Mouse (Mus musculus): ENCODE results near the gene Chrdl1. TPM values are rescaled to one million over a fixed set of nuclear protein-coding genes. Genes with fewer than 3 reads are reported as not detected.

Gene Chrdl1
- not detected in 2 replicates for total RNA-seq (2017)

DNA sequence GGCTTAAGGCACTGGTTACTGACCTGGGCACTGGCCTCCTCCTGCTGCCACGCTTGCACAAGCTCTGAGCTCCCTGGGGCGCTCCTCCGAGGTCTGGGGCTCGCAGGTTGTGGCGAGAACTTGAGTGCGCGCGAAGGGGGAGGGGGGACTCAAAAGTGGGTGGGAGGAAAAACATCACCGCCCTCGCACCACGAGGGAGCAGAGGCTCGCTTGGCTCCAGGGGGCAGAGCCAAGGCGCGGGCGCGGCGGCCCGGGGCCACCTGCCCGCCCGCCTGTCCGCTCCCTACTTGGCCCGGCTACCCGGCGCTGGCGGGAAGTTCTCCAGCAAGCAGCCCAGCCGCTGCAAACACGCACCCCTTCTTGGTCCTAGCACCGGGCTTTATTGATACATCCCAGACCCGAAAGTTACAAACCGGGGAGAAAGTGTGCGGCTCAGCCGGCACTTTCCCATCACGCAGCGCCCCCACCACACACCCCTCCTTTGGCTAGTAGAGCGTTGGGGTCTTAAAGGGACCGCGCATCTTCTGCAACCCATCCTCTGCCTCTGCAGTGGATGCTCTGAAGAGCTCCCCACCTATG is at the start of gene Chrdl1:
Chrdl1 (minus strand) TSS at position 472 of the 579 bp plus-strand sequence.
- ATAC-seq (ENCODE audit: extremely low read depth, insufficient number of reproducible peaks, low FRiP score, poor library complexity, severe bottlenecking): no peak

DNA sequence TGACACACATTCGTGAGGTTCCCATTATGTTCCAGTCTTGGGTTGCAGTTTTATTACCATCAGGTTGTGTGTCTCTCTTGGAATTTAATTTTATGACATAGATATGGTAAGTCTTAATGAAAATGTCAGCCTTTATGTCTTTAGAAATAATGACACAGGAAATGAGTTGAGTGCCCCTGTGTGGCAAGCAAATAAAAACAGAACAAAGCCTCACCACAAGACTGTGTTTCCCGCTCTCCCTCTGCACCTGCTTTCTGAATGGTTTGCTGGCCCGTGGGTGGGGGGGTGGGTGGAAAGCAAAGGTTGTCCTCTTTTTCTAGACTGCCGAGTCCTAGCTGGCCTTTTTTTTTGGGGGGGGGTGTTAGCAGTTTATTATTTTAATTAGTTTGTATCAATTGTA is 48.6 kb upstream of the Chrdl1 start:
- ATAC-seq (ENCODE audit: extremely low read depth, insufficient number of reproducible peaks, low FRiP score, poor library complexity, severe bottlenecking): no peak

DNA sequence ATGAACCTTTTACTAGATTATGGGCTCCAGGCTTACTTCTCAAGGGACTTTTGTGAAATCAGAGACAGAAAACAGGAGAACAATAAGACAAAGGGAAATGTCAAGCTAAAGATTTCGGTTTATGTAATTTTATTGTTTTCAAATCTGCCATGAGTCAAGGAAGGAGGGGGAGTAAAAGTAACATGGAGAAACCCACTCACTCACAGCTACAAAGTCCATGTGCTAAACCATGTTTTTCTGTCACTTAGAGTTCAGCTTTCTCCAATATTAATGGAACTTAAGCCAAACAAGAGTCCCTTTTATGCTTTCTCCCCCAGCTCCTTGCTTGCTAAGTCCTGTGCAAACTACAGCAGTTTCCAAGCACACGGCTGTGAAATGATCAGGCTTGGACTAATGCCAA is 10.5 kb upstream of the Chrdl1 start:
- no peak for ATAC-seq (ENCODE audit: extremely low read depth, insufficient number of reproducible peaks, low FRiP score, poor library complexity, severe bottlenecking)

DNA sequence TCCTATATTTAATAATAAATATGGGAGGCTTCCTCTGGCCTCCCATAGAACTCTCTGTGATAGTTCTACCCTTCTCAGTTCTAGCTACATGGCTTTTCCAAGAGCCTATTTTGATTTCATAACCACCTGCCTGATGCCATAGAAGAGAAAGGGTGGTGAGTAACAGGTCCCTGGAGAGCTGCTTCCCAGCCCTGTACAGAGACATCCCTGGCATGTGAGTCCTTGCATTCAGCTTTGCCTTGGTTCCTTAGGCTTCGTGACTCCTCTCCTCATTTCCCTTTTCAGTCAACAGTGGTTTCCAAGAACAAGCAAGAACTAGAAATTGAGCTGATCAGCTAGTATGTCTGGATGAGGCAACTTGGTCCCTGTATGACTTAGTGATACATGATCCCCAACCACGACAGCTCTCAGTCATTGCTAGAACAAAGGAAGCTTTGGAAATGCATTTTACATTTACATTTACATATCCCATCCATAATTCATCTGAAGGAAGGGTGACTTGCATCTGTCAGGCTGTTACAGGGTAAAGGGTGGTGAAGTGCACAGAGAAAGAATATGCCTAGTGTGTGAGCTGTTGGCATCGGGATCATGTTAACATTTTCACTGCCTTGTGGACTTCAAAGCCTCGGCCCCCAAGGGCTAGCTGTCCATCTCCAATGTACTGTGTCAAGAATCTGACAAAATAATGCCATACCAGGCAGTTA is 27.7 kb downstream of the Chrdl1 start:
- ATAC-seq (ENCODE audit: extremely low read depth, insufficient number of reproducible peaks, low FRiP score, poor library complexity, severe bottlenecking): no peak

DNA sequence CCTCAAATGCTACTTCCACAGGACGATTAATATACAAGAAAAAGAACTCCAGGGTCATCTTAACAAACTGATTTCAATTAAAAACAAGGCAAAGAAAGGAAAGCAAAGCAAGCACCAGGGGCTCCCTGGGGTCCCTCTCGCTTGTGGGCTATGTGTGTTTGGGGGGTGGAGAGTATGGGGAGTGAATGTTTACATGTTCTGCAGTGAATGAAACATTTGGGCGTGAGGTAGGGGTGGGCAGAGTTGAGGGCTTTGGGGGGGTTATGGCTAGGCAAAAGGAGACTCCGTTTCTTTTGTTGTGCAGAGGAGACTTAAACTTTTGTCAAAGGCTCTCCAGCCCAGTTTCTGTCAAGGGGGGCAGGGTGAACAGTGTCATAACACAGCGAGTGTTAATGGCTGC is 46.8 kb downstream of the Chrdl1 start:
- no peak for ATAC-seq (ENCODE audit: extremely low read depth, insufficient number of reproducible peaks, low FRiP score, poor library complexity, severe bottlenecking)

DNA sequence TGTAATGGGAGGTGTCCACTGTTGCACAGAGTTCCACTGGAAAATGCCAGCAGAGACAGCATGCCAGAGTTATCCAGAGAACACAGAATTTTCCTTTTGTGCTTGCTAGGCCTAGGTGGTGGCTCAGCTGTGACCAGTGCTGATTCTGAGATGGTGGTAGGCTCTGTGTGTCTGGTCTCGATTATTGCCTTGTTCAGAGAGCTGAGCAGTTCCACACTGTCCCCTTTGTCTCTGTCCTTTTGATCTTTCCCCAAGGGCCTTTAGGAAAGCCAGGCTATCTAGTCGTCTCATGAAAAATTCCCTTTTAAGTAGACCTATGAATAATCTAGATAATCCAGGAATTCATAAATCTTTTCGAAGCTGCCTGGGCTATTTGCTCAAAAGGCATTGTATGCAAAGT is 47.3 kb downstream of the Chrdl1 start:
- ATAC-seq (ENCODE audit: extremely low read depth, insufficient number of reproducible peaks, low FRiP score, poor library complexity, severe bottlenecking): no peak

DNA sequence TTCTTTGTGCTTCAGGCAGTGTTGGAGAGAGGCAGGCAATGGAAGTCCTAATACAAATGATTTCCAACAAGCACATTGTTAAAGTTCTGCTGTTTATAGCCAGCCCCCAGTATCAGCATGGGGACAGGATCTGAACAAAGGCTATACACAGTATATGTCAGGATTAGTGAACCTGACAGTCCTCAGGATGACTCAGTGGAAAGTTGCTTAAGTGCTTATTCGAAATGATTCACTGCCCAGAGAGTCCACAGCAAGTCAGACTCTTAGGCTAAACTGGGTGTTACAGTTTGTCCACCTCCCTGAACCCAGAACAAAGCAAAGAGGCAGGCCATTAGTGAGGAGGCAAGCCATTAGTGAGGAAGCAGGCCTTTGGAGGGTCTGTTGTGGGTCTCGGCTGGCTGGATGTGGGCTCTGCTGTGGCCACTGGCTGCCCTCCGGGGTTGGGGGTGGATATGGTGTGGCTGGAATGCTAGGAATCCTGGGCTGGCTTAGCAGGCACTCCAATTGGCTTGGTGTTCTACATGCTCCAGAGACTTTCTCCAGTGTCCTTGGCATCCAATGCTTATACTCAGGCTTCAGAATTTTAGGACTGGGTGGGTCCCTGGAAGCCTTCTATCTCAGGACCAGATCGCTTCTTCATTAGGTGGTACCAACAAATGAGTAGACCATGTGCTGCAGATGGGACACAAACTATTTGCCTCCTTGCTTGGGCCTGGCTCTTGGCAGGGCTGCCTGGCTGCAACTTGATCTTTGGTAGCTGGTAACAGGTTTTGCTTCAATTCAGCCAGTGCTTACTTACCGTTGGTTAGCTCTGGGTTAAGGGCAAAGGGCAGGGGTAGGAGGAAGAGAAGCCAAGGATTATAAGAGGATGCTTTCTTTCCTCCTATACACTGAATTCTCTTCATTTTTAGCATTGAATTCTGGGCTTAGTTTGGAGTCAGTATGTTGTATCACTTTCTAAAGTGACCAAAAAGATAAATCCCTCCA is 49.3 kb downstream of the Chrdl1 start:
- ATAC-seq (ENCODE audit: extremely low read depth, insufficient number of reproducible peaks, low FRiP score, poor library complexity, severe bottlenecking): no peak

DNA sequence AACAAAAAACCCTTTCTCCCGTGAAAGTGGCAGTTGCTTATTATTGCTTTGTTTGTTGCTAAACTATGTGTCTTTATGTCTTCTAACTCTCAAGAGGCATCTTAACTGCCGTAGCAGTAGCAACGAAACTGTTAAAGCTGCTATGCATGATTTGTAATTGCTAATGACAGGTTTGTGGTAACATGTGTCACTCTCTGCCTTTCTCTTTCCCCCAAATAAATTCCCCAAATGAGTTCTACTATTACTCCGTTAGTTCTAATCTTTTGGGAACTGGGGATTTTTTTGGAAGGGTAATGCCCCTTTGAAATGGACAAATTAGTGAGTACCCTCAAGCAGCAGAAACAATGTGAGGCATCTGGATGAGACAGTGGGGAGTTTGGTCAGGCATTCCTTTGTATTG is 55.9 kb downstream of the Chrdl1 start:
- ATAC-seq (ENCODE audit: extremely low read depth, insufficient number of reproducible peaks, low FRiP score, poor library complexity, severe bottlenecking): no peak

DNA sequence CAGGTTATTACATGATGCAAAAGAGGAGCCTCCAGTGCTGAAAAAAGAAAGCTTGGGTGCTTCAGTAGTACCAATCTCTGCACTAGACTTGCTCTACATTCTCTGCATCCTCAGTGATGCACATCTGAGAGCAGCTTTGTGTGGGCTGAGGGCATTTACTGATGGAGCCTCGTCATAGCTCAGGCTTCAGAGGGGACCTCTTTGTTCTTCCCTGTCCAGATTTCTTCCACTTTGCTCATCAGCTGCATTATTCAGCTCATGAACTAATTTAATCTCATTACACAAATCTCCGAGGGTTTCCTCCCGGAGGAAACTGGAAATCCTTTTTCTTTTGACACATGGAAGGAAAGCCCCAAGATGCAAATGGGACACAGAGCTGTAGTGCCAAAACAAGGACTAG is 56.5 kb downstream of the Chrdl1 start:
- no peak for ATAC-seq (ENCODE audit: extremely low read depth, insufficient number of reproducible peaks, low FRiP score, poor library complexity, severe bottlenecking)

DNA sequence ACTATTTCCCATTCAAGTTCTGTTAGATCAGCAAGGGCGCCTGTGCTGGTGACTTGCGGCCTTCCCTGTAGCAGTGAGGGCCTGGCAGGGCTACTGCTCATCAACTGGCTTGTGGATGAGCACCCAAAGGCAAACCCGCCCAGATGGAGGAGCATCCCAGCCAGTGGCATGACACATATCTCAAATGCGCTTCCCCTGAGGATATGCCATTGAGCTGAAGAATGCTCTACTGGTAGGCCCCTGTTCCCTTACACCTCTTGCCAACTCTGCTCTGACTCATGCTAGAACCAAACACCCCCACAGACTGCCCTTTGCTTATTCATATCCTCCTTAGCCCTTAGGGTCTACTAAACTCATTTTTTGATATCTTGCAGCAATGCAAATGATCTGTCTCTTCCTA is 57.4 kb downstream of the Chrdl1 start:
- ATAC-seq (ENCODE audit: extremely low read depth, insufficient number of reproducible peaks, low FRiP score, poor library complexity, severe bottlenecking): no peak

DNA sequence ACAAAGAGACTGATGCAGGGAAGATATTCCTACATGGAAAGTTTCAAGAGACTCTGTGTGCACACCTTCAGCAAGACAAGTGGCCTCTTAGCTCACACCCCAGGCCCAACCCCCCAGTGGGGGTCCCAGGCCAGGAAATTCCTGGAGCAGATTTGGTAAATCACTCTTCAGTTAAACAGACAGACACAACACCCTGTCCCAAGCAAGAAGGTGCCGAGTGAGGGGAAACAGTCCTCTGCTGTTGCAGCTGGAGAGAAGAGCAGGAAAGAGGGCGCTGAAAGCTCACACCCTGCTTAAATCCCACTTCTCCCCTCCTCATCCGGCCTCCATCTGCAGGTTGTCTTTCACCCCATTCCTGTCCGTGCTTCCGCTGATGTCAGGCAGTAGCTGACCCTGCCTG is 58.2 kb downstream of the Chrdl1 start:
- ATAC-seq (ENCODE audit: extremely low read depth, insufficient number of reproducible peaks, low FRiP score, poor library complexity, severe bottlenecking): no peak

DNA sequence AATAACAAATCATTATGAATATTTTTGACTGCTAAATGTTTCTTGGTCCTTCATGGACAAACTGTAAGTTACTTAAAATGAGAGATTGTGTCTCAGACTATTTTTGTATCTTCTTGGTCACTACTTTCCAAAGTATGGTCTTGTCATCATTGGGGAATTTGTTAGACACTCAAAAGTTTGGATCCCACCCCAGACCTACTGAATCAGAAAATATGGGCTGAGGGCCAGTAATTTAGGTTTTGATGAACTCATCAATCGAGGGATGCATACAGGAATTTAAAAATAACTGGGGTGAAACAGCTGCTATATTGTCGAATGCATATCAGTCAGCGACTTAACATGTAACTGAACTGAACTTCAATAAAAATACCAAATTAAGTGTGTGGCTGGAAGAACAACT is 80.9 kb downstream of the Chrdl1 start:
- no peak for ATAC-seq (ENCODE audit: extremely low read depth, insufficient number of reproducible peaks, low FRiP score, poor library complexity, severe bottlenecking)

DNA sequence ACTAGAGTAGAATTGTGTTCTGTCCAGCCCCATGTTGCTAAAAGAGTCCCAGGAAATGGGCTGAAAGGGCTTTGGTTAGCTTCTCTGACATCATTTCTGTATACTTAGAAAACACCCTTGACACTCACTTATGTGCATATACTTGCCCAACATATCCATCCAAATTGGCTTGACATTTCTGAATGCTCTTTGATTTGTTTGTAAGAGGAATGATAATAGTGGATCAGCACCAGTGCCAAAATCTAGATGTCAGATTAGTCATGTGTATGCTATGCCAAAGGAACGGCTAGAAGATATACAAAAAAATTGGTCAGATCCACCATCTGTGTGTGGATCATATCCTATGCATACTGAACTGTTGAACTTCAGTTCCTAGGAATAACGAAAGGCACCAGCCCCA is 99.3 kb downstream of the Chrdl1 start:
- no peak for ATAC-seq (ENCODE audit: extremely low read depth, insufficient number of reproducible peaks, low FRiP score, poor library complexity, severe bottlenecking)

DNA sequence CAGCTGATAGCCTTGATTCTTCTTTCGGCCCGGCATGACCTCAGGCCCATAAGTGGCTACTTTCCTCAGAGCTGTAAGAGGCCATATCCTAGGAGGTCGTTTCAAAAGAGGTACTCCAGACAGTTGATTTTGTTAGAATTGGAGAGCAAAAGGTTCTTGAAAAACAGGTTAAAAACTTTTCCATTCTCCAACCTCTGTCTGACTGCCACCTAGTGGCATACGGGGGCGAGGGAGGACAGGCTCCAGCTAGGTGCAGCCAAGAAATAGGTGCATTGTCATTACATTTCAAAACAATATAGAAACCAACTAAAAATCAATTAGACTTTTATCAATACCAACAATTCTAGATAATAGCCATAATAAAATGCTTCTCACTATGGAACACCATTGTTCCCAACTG is 118.9 kb downstream of the Chrdl1 start:
- no peak for ATAC-seq (ENCODE audit: extremely low read depth, insufficient number of reproducible peaks, low FRiP score, poor library complexity, severe bottlenecking)

DNA sequence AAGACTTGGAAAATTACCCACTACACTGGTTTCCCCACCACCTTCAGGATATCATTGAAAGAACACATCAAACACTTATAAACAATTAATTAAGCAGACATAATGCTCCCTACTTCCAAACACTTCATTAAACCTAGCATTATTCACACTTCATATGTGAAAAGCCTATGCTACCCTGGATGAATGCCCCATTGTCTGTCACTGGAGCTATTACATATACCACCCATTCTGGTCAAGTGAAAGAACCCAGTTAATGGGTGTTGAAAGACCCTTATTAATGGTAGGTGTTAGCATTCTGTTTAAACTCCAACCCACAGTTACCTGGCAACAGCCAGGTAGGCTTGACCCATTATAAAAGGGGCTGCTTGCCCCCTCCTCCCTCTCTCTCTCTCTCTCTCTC is 143.4 kb downstream of the Chrdl1 start:
- ATAC-seq (ENCODE audit: extremely low read depth, insufficient number of reproducible peaks, low FRiP score, poor library complexity, severe bottlenecking): no peak

Other genes starting within 250 kb of the Chrdl1 start
- gene Pak3, start 124.3 kb upstream of the Chrdl1 start, total RNA-seq (2017): not detected in 2 replicates